Mouse (Mus musculus) granulocyte monocyte progenitor cell, adult 5-6 weeks (primary cell): Measurements from ENCODE around the gene Clmn. TPM values are rescaled to one million over a fixed set of nuclear protein-coding genes. Genes with fewer than 3 reads are reported as not detected.

Experiments used
- ATAC-seq: replicated peaks from 2 replicates; pipeline ENCODE4 v1.8.0; 2016; ENCODE audit warnings: mild to moderate bottlenecking, moderate TSS enrichment, inconsistent platforms; ENCODE audit not compliant: poor library complexity, severe bottlenecking
- total RNA-seq, 2 experiments: library from RNA; stranded (forward) in 1 of 2; stranded (reverse) in 1 of 2; fragments of 200-712, 200-1000 nt in 1 of 2; fragments of >200 nt in 1 of 2; fragmentation: Nextera tagmentation in 1 of 2; gene quantifications; 2 replicates each; pipeline ENCODE4 v1.2.3; 2014 to 2017

Clmn gene
- total RNA-seq, 2 experiments from 2014 or later: 0.84 TPM; not detected in 1

DNA sequence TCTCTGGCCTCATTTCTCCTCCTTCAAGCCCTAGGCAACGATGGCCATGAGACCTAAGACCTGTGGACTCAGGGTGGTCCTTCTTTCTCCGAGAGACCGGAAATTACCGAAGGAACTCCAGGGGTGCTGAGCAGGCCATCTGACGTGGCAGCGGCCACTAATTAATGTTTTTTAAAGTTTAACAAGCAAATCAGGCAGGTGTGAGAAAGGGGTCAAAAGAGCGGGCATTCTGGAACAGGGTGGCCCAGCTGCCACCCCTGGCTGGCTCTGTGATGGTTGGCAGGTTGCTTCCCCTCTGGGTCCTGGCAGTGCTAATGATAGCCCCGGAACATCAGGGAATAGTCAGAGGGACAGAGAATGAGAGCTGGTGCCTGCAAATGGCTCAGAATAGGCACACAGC is 42.7 kb downstream of the Clmn start:
- no peak for ATAC-seq

DNA sequence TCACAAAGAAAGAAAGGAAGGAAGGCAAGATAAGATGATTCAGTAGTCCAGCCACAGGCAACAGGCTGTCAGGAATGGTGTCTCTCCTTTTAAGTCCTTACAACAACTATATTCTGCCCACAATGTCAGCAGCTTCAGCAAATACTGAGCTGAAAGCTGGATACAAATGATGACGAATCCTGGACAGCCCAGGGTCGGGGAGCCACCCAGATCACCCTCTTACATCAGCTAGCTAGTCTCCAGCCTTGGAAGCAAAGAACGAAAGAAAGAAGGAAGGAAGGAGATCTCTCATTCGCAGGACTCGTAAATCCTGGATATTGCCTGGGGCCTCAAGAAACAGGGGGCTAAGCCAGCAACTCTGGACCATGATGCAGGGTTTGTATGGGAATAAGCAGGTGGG is 44.8 kb downstream of the Clmn start:
- ATAC-seq: no peak

DNA sequence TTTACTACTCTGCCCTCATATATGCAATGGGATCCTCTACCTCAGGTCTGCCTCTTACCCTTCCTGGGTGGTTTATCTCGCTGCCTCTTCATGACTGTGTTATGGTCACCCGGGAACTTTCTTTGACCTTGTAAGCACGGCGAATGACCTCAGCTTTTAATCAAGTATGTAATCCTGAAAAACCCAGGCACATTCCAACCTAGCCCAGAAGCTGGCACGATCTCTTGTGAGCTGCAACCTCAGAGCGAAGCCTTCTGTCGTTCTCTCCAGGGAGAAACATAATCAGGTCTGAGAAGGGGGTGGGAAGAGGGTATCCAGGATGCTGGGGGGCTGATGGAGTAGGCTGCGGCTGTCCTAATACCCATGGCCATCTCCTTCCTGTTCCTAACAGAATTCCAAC is 45.8 kb downstream of the Clmn start:
- no peak for ATAC-seq

GRCm38 (mm10) chr12:104818057-104818456 is 46.8 kb downstream of the Clmn start:
- ATAC-seq: no peak

DNA sequence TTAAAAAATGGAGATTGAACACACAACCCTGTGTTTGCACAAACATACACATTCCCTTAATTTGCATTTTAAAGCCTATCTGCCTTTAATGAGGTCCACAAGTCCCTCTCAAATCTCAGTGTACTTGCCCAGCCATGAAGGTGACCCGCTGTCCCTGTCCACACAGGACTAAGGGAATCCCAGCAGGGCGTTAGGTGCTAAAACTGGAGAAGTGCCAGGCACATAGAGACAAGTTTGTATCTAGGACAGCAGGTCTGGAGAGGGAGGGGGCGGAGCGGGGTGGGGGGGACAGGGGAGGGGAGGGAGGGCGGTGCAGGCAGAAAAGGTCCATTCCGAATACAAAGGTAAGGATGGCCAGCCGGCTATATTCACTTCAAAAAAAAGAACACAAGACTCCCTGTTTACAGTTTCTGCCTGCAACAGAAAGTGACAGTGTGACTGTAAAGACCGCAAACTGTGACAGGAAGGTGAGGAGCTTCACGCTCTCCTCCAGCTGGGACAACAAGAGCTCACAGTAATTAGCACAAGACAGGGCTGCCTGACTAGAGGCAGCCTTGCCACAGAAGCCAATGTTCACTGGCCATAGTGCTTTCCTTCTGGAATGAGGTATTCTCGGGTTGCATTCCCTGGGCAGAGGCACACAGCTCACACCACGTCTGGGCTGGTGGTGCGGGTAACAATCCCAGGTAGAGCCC is 47.6 kb downstream of the Clmn start:
- no peak for ATAC-seq

DNA sequence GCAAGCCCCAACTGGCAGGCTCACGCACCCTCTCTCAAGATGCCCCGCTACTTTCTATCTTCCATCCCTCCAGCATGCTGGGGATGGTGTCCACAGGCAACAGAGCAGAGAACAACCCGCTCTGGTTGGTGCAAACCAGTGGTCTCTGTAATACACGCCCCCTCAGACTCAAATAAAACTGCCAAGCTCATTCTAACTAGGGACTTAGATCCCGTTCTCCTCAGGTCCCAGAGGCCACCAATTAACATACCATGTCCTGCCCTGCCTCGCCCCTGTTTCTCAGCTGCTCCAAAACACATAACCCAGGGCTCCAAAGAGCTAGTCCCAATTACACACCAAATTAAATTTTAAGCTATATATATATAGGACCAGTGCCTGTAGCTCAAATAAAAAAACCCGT is 50.6 kb downstream of the Clmn start:
- ATAC-seq: no peak

GRCm38 (mm10) chr12:104813762-104814161 is 51.1 kb downstream of the Clmn start:
- no peak for ATAC-seq

DNA sequence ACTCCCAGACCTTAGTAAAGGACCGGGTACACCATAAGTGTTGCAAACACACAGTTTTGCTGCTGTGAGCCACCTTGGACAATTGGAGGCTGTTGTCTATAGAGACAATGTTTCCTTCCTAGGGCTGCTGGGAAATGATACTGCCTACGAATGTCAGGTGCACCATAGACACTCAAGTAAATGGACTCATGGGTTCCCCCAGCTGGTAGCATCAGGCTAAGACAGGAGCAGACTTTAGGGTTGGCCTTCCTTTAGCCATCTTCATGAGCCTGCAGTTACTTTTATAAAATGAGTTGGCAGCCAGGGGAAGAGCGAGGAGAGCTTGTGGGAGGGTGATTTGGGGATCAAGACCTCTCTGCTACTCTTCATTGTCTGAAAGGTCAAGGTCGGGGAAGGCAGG is 52.2 kb downstream of the Clmn start:
- ATAC-seq: peak; percentile 52

DNA sequence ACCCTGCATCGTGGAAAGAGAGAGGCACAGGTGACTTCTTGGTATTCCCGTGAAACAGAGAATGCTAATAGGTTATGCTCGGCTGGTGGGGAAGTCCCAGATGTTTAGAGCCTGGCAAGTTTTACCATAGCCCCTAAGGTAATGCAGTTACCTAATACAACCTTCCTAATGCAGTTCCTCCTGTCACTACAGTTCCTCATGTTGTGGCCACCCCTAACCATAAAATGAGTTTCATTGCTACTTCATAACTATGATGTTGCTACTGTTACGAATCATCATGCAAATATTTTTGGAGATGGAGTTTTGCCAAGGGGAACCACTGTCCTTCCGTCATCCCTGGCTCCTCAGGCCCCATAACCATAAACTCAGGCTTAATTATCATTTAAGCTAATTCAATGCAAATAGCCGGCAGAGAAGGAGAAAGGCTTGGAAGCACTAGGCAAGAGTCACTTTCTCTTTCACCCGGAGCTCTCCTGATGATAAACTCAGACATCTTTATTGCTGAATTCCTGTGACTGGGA is 53.9 kb downstream of the Clmn start:
- peak; percentile 70 for ATAC-seq

GRCm38 (mm10) chr12:104808421-104809067 is 56.3 kb downstream of the Clmn start:
- ATAC-seq: no peak

GRCm38 (mm10) chr12:104806680-104807375 is 58.0 kb downstream of the Clmn start:
- ATAC-seq: no peak

GRCm38 (mm10) chr12:104801494-104802260 is 63.2 kb downstream of the Clmn start:
- no peak for ATAC-seq

DNA sequence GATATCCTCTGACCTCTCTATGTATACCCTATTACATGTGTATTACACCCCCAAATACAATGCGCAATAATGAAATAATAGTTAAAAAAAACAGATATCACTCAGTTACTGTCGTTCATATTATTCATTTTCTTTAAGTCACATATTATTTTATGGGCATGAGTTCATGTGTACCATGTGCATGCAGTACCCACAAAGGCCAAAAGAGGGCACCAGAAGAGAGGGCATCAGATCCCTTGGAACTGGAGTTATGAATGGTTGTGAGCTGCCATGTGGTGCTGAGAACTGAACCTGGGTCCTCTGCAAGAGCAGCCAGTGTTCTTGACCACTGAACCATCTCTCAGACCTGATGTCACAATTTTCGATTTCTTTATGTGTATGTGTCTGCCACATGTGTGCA is 65.5 kb downstream of the Clmn start:
- no peak for ATAC-seq

- ATAC-seq: no peak
These were observed 67.0 kb downstream of the Clmn start for GRCm38 (mm10) chr12:104797905-104798304.

DNA sequence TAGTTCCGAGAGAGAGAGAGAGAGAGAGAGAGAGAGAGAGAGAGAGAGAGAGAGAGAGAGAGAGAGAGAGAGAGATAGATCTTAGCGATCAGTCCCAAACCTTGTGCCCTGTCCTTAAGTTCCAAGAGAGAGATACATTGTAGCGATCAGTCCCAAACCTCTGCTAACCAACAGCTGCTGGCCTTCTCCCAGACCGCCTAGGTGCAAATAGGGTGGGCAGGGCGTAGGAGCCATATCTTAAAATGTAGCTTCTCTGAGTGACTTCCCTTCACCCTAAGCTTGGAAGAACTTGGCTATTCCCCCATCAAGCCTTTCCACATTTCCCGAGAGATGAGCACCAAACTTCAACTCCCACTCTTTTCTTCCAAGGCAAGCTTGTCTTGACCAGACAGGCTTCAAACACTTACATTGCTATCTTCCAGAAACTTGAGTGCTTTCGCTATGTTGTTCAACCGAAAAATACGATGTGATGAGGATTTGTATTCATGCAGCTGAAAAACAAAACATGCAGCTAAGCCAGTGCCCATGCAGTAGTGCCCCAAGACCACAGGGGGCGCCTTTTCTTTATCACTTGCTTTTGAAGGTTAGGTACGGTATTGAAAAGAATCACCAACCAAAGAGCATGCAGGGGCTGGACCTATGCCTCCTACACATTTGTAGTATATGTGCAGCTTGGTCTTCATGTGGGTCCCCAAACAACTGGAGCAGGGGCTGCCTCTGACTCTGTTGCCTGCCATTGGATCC is 68.1 kb downstream of the Clmn start:
- no peak for ATAC-seq

DNA sequence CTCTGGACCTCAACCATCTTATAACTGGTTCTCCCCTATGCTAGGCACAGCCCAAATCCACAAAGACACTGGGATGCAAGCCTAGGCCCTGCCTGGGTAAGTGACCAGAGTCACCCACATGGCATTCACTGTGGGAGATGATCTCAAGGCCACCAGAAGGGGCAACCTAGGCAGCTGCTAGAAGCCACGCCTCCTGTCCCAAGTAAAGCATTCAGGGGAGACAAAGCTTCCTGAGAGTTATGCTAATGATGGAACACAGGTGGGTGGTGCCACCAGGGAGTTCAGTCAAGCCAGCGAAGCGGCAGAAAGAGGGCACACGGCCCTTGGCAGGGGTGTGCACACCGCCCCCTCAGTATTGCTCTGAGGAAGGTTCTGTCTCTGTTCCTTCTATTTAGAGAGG is 69.9 kb downstream of the Clmn start:
- ATAC-seq: no peak

DNA sequence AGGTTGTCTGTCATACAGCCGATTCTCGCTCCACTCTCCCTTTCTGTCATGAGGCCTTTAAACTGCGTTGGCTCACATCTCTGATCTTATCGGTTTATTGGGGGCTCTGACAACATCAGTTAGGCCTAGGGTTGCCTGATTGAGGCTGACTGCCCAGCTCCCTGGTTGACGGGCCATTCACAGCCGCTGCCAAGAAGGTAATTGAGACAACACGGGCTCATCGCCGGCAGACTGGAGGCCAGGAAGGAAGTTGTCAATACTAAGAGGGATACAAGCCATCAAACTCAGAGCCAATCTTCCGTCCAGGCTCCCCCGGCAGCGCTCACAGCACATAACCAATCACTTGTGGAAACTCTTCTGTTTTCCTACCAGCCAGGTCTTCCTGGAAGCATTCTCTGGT is 71.4 kb downstream of the Clmn start:
- ATAC-seq: no peak

- peak; percentile 93 for ATAC-seq
These were observed 87.3 kb downstream of the Clmn start for GRCm38 (mm10) chr12:104777603-104778002.

GRCm38 (mm10) chr12:104771941-104772340 is 92.9 kb downstream of the Clmn start:
- peak; percentile 47 for ATAC-seq

DNA sequence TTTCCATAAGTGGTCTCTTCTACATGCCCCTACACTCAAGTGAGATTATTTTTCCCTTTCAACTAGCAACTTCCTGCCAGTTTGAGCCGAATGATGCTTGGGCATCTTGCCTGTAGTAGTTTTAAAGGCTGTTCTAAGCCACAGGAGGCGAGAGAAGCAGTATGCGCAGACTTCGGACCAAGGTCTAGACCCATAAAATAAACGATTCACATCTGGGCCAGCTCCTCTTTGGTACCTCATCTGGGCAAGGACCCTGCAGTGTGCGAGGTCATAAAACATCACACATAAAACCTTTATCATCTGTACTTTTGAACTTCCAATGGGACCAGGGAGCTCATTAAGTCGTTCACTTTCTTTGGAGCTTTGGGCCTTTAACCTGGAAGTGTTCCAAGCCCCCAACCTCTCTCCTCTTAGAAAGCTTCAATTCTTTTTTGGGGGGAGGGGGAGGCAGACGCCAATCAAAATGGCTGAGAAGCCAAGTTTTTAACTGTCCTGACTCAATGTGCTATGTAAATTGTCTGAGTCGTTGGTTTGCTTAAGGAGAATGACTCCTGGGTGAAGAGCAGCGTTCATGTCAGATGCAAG is 95.6 kb downstream of the Clmn start:
- ATAC-seq: no peak
